Mouse (Mus musculus): ENCODE results near the gene Akap10.

Gene Akap10

DNA sequence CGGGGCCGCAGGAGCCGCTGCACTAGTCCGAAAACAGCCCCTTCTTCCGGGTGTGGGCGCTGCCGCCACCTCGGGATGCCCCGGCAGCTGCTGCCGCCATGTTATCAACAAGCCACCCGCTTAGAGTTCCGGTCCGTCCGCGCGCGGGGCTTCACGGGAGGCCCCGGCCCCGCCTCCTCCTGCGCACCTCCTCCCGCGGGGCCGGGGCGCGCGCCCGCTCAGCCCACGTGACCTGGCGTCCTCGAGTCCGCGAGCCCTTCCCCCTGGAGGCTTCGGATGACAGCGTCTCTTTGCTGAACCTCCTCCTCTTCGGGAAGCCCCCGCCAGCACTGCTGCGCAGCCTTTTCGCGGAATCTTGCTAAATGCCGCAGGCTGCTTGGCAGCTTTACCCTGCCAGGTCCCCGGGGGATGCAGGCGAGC is at the start of gene Akap10:
Gene Akap10, minus strand, starts transcription at position 155 of the 420 bp plus-strand sequence.
- in situ Hi-C loops (cut with MboI, MseI), result no loop called here

DNA sequence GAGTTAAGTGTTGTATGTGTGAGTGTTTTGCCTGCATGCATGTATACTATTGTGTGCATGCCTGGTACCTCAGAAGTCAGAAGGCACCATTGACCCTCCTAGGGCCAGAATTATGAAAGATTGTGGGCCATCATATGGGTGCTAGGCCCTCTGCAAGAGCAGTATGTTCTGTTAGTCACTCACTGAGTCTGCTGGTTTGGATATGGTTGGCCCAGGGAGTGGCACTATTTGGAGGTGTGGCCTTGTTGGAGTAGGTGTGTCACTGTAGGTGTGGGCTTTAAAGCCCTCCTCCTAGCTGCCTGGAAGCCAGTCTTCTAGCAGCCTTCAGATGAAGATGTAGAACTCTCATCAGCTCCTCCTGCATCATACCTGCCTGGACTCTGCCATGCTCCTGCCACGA is 45.7 kb upstream of the Akap10 start:
- in situ Hi-C loops (cut with MboI, MseI), result no loop called here

DNA sequence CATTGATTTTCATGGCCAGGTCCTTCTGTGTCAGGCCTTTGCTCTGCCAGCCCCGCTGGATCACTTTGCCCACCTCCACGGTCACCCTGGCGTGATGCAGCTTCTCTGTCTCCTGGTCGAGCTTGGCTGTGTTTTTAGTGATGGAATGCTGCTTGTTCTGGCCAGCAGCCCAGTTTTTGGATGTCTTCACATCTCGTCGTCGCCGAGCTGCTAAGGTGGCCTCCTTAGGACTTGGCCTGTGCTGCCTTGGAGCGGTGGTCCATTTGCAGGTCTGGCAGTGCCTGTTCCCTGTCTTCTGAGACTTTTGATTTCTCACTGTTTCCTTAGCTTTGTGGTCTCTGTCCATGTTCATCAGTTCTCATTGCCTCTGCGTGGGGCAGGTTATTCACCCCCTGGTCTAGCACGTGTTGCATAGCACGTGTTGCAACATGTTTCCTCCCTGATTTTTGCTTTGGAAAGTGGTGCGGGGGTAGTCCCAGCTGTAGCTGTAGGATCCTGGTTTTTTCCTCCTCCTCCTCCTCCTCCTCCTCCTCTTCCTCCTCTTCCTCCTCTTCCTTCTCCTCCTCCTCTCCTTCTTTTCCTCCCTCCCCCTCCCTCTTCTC is 44.2 kb upstream of the Akap10 start:
- in situ Hi-C loops (cut with MboI, MseI), result no loop called here

GRCm38 (mm10) chr11:61971441-61972221 is 41.6 kb upstream of the Akap10 start:
- in situ Hi-C loops (cut with MboI, MseI), result no loop called here

GRCm38 (mm10) chr11:61970901-61971300 is 40.8 kb upstream of the Akap10 start:
- in situ Hi-C loops (cut with MboI, MseI), result no loop called here

DNA sequence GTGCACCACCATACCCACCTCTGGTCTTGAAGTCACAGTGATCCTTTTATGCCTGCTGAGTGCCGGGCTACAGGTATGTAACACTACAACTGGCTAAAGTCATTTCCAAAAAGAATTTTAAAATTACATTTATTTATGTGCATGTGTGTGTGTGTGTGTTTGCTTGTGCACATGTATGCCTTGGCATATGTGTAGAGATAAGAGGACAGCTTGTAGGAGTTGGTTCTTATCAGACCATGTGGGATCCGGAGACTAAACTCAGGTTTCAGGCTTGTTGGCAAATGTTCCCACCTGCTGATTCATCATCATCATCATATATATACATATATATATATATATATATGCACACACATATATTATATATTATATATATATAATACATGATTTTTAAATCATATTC is 38.8 kb upstream of the Akap10 start:
- in situ Hi-C loops (cut with MboI, MseI), result loop anchor here (10.0 kb wide), 1 partner anchor 296 kb away; no protein-coding TSS in a partner anchor

DNA sequence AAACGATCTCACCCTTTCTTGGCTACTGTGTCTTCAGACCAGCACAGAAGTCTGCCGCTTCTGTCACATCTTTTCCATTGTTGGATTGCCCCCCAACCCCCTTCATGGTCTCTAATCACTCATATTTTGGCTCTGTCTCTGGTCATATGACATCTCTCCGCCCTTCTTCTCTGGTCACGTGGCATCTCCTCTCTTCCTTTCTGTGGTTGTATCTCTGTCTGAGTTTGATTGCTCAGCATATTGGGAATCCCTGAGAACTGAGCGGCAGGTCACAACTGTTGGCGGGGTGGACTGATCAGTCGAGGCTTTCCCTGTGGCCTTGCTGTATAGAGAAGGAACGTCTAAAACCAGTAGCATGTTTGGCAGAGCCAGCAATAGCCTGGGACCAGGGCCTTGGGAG is 37.0 kb upstream of the Akap10 start:
- in situ Hi-C loops (cut with MboI, MseI), result loop anchor here (10.0 kb wide), 1 partner anchor 298 kb away; no protein-coding TSS in a partner anchor

- in situ Hi-C loops (cut with MboI, MseI), result loop anchor here (10.0 kb wide), 1 partner anchor 300 kb away; no protein-coding TSS in a partner anchor
Measured at GRCm38 (mm10) chr11:61964611-61965010, 34.6 kb upstream of the Akap10 start.

DNA sequence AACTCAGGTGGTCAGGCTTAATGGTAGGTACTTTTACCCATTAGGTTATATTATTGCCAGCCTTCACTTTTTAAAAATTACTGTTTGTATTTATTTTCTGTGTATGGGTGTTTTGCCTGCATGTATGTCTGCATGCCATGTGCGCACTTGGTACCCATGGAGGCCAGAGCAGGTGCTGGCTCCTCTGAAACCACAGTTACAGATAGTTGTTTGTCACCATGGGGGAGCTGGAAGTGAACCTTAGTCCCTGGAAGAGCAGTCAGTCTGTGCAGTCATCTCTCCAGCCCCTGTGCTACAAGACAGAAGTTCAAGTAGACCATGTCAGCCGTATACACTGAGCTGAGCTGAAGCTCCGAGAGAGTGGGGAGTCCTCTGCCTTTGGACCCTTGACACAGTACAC is 33.1 kb upstream of the Akap10 start:
- in situ Hi-C loops (cut with MboI, MseI), result loop anchor here (10.0 kb wide), 1 partner anchor 302 kb away; no protein-coding TSS in a partner anchor

GRCm38 (mm10) chr11:61962684-61963083 is 32.6 kb upstream of the Akap10 start:
- in situ Hi-C loops (cut with MboI, MseI), result loop anchor here (10.0 kb wide), 1 partner anchor 302 kb away; no protein-coding TSS in a partner anchor

- in situ Hi-C loops (cut with MboI, MseI), result loop anchor here (10.0 kb wide), 1 partner anchor 305 kb away; no protein-coding TSS in a partner anchor
Measured at GRCm38 (mm10) chr11:61960096-61960495, 30.0 kb upstream of the Akap10 start.

GRCm38 (mm10) chr11:61958706-61959105 is 28.7 kb upstream of the Akap10 start:
- in situ Hi-C loops (cut with MboI, MseI), result loop anchor here (10.0 kb wide), 1 partner anchor 86 kb away; no protein-coding TSS in a partner anchor

GRCm38 (mm10) chr11:61957296-61957813 is 27.3 kb upstream of the Akap10 start:
- in situ Hi-C loops (cut with MboI, MseI), result loop anchor here (10.0 kb wide), 1 partner anchor 87 kb away; no protein-coding TSS in a partner anchor

DNA sequence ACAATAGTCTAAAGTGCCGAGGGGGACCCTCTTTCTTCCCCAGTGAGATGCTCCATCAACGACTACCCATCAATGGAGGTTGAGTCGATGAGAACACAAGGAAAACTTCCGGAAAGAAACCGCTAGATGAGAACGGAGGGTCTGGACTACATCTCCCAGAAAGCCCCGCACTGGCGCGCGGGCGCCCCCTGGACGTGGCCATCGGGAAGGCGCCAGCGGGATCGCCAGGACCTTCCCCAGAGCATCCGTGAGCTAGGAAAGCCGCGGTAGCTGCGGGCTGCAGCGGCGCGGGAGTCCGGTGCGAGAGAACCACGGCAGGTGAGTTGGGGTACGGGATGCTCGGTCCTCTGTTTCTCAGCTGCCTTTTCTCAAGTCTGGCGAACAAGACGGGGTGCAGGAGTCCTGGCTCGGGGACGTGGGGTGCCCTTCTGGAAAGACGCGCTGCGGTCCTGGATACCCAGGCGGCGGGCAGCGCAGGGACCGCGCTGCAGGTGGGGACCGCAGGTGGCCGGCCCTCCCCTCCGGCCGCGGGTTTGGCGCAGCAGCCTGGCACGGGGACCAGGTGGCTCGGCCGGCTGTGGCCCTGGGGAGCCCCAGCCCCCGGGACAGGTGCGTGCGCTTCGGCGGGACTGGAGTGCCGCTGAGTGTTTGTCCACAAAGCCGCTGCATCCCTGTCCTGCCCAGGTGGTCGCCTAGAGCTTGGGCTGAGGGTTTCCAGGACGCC is 26.7 kb upstream of the Akap10 start, which contains the start of gene Specc1:
Gene Specc1, plus strand, starts transcription at position 192 of the 724 bp plus-strand sequence.
- in situ Hi-C loops (cut with MboI, MseI), result loop anchor here (10.0 kb wide), 1 partner anchor 88 kb away; no protein-coding TSS in a partner anchor

DNA sequence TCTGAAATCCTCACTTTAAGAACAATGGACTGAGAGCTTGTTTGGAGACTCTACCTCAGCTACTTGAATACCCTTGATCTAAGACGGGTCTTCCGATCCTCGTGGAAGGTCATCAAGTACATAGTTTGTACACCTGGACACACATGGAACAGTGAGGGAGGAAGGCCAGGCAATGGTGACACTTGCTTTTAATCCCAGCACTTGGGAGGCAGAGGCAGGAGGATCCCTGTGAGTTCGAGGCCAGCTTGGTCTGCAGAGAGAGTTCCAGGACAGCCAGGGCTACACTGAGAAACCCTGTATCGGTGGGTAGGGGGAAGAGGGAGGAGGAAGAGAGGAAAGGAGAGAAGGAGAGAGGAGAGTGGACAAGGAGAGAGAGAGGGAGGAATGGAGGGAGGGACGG is 25.9 kb upstream of the Akap10 start:
- in situ Hi-C loops (cut with MboI, MseI), result loop anchor here (10.0 kb wide), 1 partner anchor 89 kb away; no protein-coding TSS in a partner anchor

- in situ Hi-C loops (cut with MboI, MseI), result loop anchor here (10.0 kb wide), 1 partner anchor 90 kb away; no protein-coding TSS in a partner anchor
Measured at GRCm38 (mm10) chr11:61955136-61955535, 25.1 kb upstream of the Akap10 start.

GRCm38 (mm10) chr11:61950632-61951031 is 20.6 kb upstream of the Akap10 start:
- in situ Hi-C loops (cut with MboI, MseI), result loop anchor here (10.0 kb wide), 1 partner anchor 94 kb away; no protein-coding TSS in a partner anchor

DNA sequence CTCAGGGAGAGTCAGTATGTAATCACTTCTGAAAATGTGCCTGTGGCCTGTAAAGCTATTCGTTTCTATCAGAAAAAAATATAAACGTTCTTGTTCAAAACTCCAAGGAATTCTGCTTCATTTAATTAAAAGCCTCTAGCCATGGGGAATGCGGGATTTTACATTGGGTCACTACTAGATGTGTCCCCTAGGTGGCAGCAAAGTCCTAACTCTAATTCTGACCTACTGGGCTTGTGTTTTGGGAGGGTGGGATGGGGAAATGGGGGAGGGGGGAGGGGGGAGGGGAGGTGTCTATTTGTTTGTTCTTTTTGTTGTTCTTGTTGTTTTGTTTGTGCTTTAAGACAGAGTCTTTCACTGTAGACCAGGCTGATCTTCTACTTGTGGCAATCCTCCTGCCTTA is 19.3 kb upstream of the Akap10 start:
- in situ Hi-C loops (cut with MboI, MseI), result no loop called here

GRCm38 (mm10) chr11:61946608-61947007 is 16.6 kb upstream of the Akap10 start:
- in situ Hi-C loops (cut with MboI, MseI), result no loop called here

DNA sequence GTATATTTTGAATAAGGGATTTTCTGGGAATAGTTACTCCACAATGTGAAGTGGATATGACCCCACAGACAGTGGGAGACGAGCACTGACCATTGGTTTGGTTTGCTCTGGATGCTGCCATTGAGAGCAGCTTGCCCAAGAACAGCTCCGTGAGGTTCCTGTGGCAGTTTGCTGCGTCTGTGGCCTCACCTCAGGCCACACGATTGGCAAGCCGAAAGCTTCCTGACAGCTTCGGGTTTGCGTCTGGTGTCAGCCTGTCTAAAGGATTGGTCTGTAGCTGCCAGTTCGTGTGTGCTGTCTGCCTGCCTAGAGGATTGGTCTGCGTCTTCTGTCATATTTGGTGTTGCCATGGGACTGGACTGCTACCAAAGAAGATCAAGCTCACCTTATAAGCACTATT is 14.4 kb upstream of the Akap10 start:
- in situ Hi-C loops (cut with MboI, MseI), result loop anchor here (5.0 kb wide), 1 partner anchor 333 kb away; no protein-coding TSS in a partner anchor

GRCm38 (mm10) chr11:61942903-61943302 is 12.9 kb upstream of the Akap10 start:
- in situ Hi-C loops (cut with MboI, MseI), result loop anchor here (5.0 kb wide), 1 partner anchor 334 kb away; no protein-coding TSS in a partner anchor
